Mouse (Mus musculus) intestine, embryonic 16.5 days (tissue): ENCODE results near the gene Zfp629. TPM values are rescaled to one million over a fixed set of nuclear protein-coding genes. Genes with fewer than 3 reads are reported as not detected.

Experiments
- ATAC-seq: fragments of 200-750 bp; cut with Nextera tagmentation; 2 replicates; pipeline ENCODE4 v1.8.0; 2017; ENCODE audit warnings: moderate TSS enrichment, moderate library complexity
- H3K27ac ChIP-seq: fragments of 300-500 bp; sonication (generic); 2 replicates; pipeline ENCODE4 v1.5.1; 2014; ENCODE audit warnings: mild to moderate bottlenecking, low read length
- H3K27me3 ChIP-seq: fragments of 300-500 bp; sonication (generic); replicated peaks from 2 replicates; pipeline ENCODE4 v1.6.1; 2014; ENCODE audit warnings: low read length, control low read depth, mixed read lengths; ENCODE audit not compliant: control insufficient read depth, insufficient read depth
- H3K36me3 ChIP-seq: fragments of 300-500 bp; sonication (generic); 2 replicates; pipeline ENCODE4 v1.6.1; 2014; ENCODE audit warnings: low read length, control low read depth; ENCODE audit not compliant: control insufficient read depth, insufficient read depth
- H3K4me1 ChIP-seq: fragments of 300-500 bp; sonication (generic); 2 replicates; pipeline ENCODE4 v1.6.1; 2014; ENCODE audit warnings: low read length, control low read depth, mixed read lengths; ENCODE audit not compliant: control insufficient read depth, insufficient read depth
- H3K4me2 ChIP-seq: fragments of 300-500 bp; sonication (generic); 2 replicates; pipeline ENCODE4 v1.6.1; 2014; ENCODE audit warnings: low read depth, low read length, control low read depth
- H3K4me3 ChIP-seq: fragments of 300-500 bp; sonication (generic); 2 replicates; pipeline ENCODE4 v1.5.1; 2014; ENCODE audit warnings: mild to moderate bottlenecking, low read length
- H3K9ac ChIP-seq: fragments of 300-500 bp; sonication (generic); 2 replicates; pipeline ENCODE4 v1.6.1; 2014; ENCODE audit warnings: low read depth, low read length
- H3K9me3 ChIP-seq: fragments of 300-500 bp; sonication (generic); 2 replicates; pipeline ENCODE4 v1.6.1; 2016; ENCODE audit warnings: low read length, control low read depth; ENCODE audit not compliant: control insufficient read depth
- WGBS: fragments of 180-500 bp; shearing (Covaris S2); extraction: QIAGEN DNeasy Blood & Tissue Kit; methylation state at CpG from one replicate; pipeline ENCODE4 v1.1.7; 2014; 5-methylcytosine and 5-hydroxymethylcytosine counted together
- polyA plus RNA-seq: library from polyadenylated mRNA; unstranded; fragments of >200 nt; fragmentation: Nextera tagmentation; extraction: Ambion mirVana; gene quantifications from 2 replicates; pipeline ENCODE4 v1.2.1, GENCODE M21; 2015

Gene Zfp629
- polyA plus RNA-seq, 1 experiment from 2014 or later, result 7.9 TPM

DNA sequence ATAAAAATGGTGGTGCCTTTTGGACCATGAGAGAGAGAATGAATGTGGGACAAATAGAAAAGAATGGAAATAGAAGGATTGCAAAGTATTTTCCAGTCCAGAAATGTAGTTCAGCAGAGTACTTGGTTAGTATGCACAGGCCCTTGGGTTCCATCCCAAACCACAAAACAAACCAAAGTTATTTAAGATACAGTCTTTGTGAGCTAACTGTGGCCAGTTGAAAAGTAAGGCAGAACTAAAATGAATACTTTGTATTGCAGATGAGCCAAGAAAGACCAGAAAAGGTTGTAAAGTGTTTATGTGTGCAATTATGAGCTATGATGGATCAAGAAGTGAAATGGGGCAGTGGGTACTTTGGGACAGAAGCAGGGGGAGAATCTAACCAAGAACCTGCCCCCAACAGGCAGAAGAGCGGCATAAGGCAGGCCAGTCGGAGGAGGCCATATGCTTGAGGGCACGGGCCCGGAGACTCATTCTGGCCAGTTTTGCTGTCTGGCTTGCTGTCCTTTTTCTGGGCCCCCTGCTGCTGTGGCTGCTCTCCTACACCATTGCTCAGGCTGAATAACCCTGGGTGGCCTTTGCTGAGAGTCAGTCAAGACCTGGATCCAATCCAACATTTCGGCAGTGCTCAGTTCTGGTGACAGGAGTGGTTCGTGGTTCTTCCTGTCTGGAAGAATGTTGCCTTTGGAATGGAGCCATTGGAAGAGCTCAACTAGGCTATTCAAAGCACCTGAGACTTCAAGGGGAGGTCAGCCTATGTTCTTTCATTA lies 51.0 kb downstream of the Zfp629 start:
- WGBS, result 74% methylated on average over 6 of the region's 6 CpGs
- Histone ChIP-seq H3K27ac (no peak overlapping the region), H3K9ac (no peak overlapping the region), H3K36me3 (peaks cover 3% of the 10 kb centered on the region; the same call in 1 of the 2 replicates), H3K27me3 (no peaks in the 10 kb centered on the region), H3K4me1 (no peaks in the 10 kb centered on the region), H3K4me2 (no peak overlapping the region), H3K9me3 (no peaks in the 10 kb centered on the region), H3K4me3 (no peak overlapping the region)
- no peak for ATAC-seq

DNA sequence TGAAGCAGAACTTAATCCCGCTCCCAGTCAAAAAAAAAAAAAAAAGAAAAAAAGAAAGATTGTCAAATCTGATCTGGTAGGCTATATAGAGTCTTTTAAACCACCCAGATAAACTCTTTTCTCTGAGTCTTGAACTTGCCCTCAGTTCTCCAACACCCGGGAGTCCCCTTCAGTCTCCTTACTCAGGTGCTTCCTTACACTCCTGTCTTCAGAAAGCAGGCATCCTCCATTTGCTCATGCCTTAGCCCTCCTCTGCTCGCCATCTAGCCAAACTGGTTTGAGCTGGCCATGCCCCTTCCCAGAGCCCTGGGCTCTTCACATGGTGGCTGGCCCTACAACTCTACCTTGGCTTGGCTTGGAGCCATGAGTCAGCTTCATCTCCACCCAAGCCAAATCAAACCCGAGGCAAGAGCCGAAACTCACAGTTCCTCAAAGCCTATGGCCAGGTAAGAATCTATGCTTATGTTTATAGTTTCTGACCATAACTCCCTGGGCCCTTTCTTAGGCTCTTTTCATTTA lies 54.2 kb downstream of the Zfp629 start, which contains the start of gene Tmem265:
Gene Tmem265, plus strand, starts transcription at position 51 of the 519 bp plus-strand sequence.
- 92% methylated on average over 5 of the region's 5 CpGs for WGBS
- Histone ChIP-seq H3K27me3 (no peaks in the 10 kb centered on the region), H3K9ac (no peak within 1 kb of the TSS), H3K4me1 (no peaks in the 10 kb centered on the region), H3K4me2 (no peak within 1 kb of the TSS), H3K27ac (no peak within 1 kb of the TSS), H3K4me3 (no peak within 1 kb of the TSS), H3K9me3 (no peaks in the 10 kb centered on the region), H3K36me3 (peaks cover 21% of the 10 kb centered on the region)
- ATAC-seq, result no peak

DNA sequence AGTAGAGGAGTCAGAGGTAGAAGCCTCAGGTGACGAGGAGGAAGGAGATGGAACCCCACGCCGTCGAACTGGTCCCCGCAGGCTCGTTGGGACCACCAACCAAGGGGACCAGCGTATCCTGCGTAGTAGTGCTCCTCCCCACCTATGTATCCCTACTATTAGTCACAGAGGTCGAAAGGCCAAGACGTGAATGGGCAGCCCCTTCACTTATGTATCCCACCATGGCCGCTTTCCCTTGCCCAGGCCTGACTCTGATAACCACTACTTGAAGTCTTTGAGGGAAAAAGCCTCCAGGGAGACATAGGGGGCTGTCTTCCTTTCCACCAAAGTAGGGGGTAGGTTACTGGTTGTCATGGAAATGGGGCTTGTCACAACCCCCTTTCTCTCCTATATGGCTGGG lies 55.0 kb downstream of the Zfp629 start:
- H3K27ac ChIP-seq, result no peak overlapping the region
- WGBS, result 91% methylated on average over 11 of the region's 11 CpGs
- H3K4me2 ChIP-seq, result no peak overlapping the region
- H3K9ac ChIP-seq, result no peak overlapping the region
- peaks cover 25% of the 10 kb centered on the region for H3K36me3 ChIP-seq
- H3K4me3 ChIP-seq, result no peak overlapping the region
- no peaks in the 10 kb centered on the region for H3K9me3 ChIP-seq
- H3K27me3 ChIP-seq, result no peaks in the 10 kb centered on the region
- ATAC-seq, result no peak
- no peaks in the 10 kb centered on the region for H3K4me1 ChIP-seq

Other genes with a start within 250 kb of the Zfp629 start
- 11.7 and 13.6 TPM in 2 replicates for gene Zfp747, start 239.7 kb downstream of the Zfp629 start, polyA plus RNA-seq
- gene 9130019O22Rik, start 228.6 kb downstream of the Zfp629 start, polyA plus RNA-seq, result 6.9 and 7.2 TPM in 2 replicates
- gene E430018J23Rik, start 222.2 kb downstream of the Zfp629 start, polyA plus RNA-seq, result 8.2 and 10.2 TPM in 2 replicates
- gene Zfp764, start 209.0 kb downstream of the Zfp629 start, polyA plus RNA-seq, result 8.5 TPM in 2 replicates
- 20.8 and 23.4 TPM in 2 replicates for gene Zfp688, start 193.7 kb downstream of the Zfp629 start, polyA plus RNA-seq
- 4.5 and 5.9 TPM in 2 replicates for gene Zfp689, start 166.6 kb downstream of the Zfp629 start, polyA plus RNA-seq
- gene Prr14, start 156.2 kb downstream of the Zfp629 start, polyA plus RNA-seq, result 36.2 and 39.8 TPM in 2 replicates
- 8.0 and 8.9 TPM in 2 replicates for gene Fbrs, start 136.6 kb downstream of the Zfp629 start, polyA plus RNA-seq
- 18.4 and 18.6 TPM in 2 replicates for gene Srcap, start 103.8 kb downstream of the Zfp629 start, polyA plus RNA-seq
- 10.8 and 11.3 TPM in 2 replicates for gene Gm42715, start 96.2 kb downstream of the Zfp629 start, polyA plus RNA-seq
- 5.1 and 7.7 TPM in 2 replicates for gene Tmem265, start 54.4 kb downstream of the Zfp629 start, polyA plus RNA-seq
- 35.7 and 37.7 TPM in 2 replicates for gene Phkg2, start 42.5 kb downstream of the Zfp629 start, polyA plus RNA-seq
- gene Ccdc189, start 27.2 kb downstream of the Zfp629 start, polyA plus RNA-seq, result 4.8 and 5.2 TPM in 2 replicates
- gene Rnf40, start 27.0 kb downstream of the Zfp629 start, polyA plus RNA-seq, result 34.3 and 35.2 TPM in 2 replicates
- 24.9 and 34.5 TPM in 2 replicates for gene Bcl7c, start 93.1 kb upstream of the Zfp629 start, polyA plus RNA-seq
- 5.2 and 6.5 TPM in 2 replicates for gene Ctf1, start 96.9 kb upstream of the Zfp629 start, polyA plus RNA-seq
- gene Ctf2, start 116.4 kb upstream of the Zfp629 start, polyA plus RNA-seq, result 0.07 and 0.12 TPM in 2 replicates
- gene Fbxl19, start 128.7 kb upstream of the Zfp629 start, polyA plus RNA-seq, result 1.9 and 2.4 TPM in 2 replicates
- gene Orai3, start 154.0 kb upstream of the Zfp629 start, polyA plus RNA-seq, result 24.6 and 24.9 TPM in 2 replicates
- gene Setd1a, start 160.9 kb upstream of the Zfp629 start, polyA plus RNA-seq, result 6.2 and 11.4 TPM in 2 replicates
- gene Gm49388, start 169.8 kb upstream of the Zfp629 start, polyA plus RNA-seq, result not detected in 2 replicates
- 37.6 and 38.4 TPM in 2 replicates for gene Hsd3b7, start 184.8 kb upstream of the Zfp629 start, polyA plus RNA-seq
- 44.7 and 47.5 TPM in 2 replicates for gene Stx4a, start 208.5 kb upstream of the Zfp629 start, polyA plus RNA-seq
- 1.7 and 2.0 TPM in 2 replicates for gene Stx1b, start 208.8 kb upstream of the Zfp629 start, polyA plus RNA-seq